Mouse (Mus musculus): ENCODE data around the gene Anpep. TPM values are rescaled to one million over a fixed set of nuclear protein-coding genes. Genes with fewer than 3 reads are reported as not detected.

Anpep gene
- total RNA-seq, 2 experiments from 2014 or later, result 0.26 TPM; not detected in 1

Other genes with a start within 250 kb of the Anpep start
- 0.42 TPM in 1 of 2 replicates, not detected in the other for gene Rhcg, start 243.4 kb downstream of the Anpep start, total RNA-seq (2015; ENCODE audit: low replicate concordance)
- 0.26 TPM in 1 of 2 replicates, not detected in the other for gene Rhcg, start 243.4 kb downstream of the Anpep start, total RNA-seq (2017; ENCODE audit: low replicate concordance)
- gene Ticrr, start 200.9 kb downstream of the Anpep start, total RNA-seq (2015; ENCODE audit: low replicate concordance), result 11.9 and 15.3 TPM in 2 replicates
- gene Ticrr, start 200.9 kb downstream of the Anpep start, total RNA-seq (2017; ENCODE audit: low replicate concordance), result 9.0 and 12.8 TPM in 2 replicates
- 0.42 TPM in 1 of 2 replicates, not detected in the other for gene Kif7, start 145.3 kb downstream of the Anpep start, total RNA-seq (2015; ENCODE audit: low replicate concordance)
- 0.09 TPM in 1 of 2 replicates, not detected in the other for gene Kif7, start 145.3 kb downstream of the Anpep start, total RNA-seq (2017; ENCODE audit: low replicate concordance)
- not detected in 2 replicates for gene Plin1, start 128.2 kb downstream of the Anpep start, total RNA-seq (2015; ENCODE audit: low replicate concordance)
- not detected in 2 replicates for gene Plin1, start 128.2 kb downstream of the Anpep start, total RNA-seq (2017; ENCODE audit: low replicate concordance)
- not detected in 2 replicates for gene Pex11a, start 117.9 kb downstream of the Anpep start, total RNA-seq (2015; ENCODE audit: low replicate concordance)
- 0.51 TPM in 1 of 2 replicates, not detected in the other for gene Pex11a, start 117.9 kb downstream of the Anpep start, total RNA-seq (2017; ENCODE audit: low replicate concordance)
- not detected in 2 replicates for gene Wdr93, start 117.9 kb downstream of the Anpep start, total RNA-seq (2015; ENCODE audit: low replicate concordance)
- gene Wdr93, start 117.9 kb downstream of the Anpep start, total RNA-seq (2017; ENCODE audit: low replicate concordance), result not detected in 2 replicates
- not detected in 2 replicates for gene Mesp1, start 67.3 kb downstream of the Anpep start, total RNA-seq (2015; ENCODE audit: low replicate concordance)
- gene Mesp1, start 67.3 kb downstream of the Anpep start, total RNA-seq (2017; ENCODE audit: low replicate concordance), result 1.0 TPM in 1 of 2 replicates, not detected in the other
- not detected in 2 replicates for gene Mesp2, start 50.3 kb downstream of the Anpep start, total RNA-seq (2015; ENCODE audit: low replicate concordance)
- gene Mesp2, start 50.3 kb downstream of the Anpep start, total RNA-seq (2017; ENCODE audit: low replicate concordance), result not detected in 2 replicates
- 4.6 and 5.6 TPM in 2 replicates for gene Ap3s2, start 59.6 kb upstream of the Anpep start, total RNA-seq (2015; ENCODE audit: low replicate concordance)
- 1.4 and 1.6 TPM in 2 replicates for gene Ap3s2, start 59.6 kb upstream of the Anpep start, total RNA-seq (2017; ENCODE audit: low replicate concordance)
- gene Arpin, start 74.3 kb upstream of the Anpep start, total RNA-seq (2015; ENCODE audit: low replicate concordance), result not detected in 2 replicates
- gene Arpin, start 74.3 kb upstream of the Anpep start, total RNA-seq (2017; ENCODE audit: low replicate concordance), result 0.34 and 0.42 TPM in 2 replicates
- gene Zfp710, start 163.8 kb upstream of the Anpep start, total RNA-seq (2015; ENCODE audit: low replicate concordance), result 6.9 and 8.8 TPM in 2 replicates
- 5.1 and 6.0 TPM in 2 replicates for gene Zfp710, start 163.8 kb upstream of the Anpep start, total RNA-seq (2017; ENCODE audit: low replicate concordance)